Mouse (Mus musculus): ENCODE measurements around the gene Efnb3.

DNA sequence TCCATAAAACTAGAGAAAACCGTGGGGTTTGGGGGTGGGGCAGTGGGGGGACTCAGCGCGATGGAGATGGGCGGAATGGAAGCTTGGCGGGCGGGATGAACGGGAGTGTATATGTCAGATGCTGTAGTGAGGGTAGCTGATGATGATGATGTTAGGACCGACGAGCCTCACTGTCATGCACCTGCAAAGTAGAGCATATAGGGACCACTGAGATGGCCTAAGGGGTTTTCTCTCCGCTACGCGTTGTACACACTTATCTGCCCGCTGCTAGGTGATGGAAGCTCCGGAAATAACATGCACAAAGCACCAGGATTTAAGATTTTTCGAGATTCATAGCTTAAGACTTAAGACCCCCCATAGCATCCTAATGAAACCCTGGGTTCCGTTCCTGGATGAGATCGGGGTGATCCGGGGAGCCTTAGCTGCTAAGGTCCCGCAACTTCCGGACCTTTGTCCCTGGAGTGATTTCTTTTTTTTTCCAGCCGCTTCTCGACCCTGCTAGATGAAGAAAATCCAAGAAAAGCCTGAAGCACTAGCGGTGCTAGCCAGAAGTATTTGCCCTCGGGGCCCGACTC is 20.7 kb upstream of the Efnb3 start:
- TF ChIP-seq POLR2A (IDR thresholded peaks at IDR 0.05; ENCODE audit: extremely low read depth, insufficient read depth, low read length) (no peak), CTCF (IDR thresholded peaks at IDR 0.05; ENCODE audit: extremely low read depth, insufficient read depth, low read length) (no peak)

Measured in cortical plate, adult 2 months (tissue).